Mouse (Mus musculus): ENCODE data around the gene Csf2rb.

DNA sequence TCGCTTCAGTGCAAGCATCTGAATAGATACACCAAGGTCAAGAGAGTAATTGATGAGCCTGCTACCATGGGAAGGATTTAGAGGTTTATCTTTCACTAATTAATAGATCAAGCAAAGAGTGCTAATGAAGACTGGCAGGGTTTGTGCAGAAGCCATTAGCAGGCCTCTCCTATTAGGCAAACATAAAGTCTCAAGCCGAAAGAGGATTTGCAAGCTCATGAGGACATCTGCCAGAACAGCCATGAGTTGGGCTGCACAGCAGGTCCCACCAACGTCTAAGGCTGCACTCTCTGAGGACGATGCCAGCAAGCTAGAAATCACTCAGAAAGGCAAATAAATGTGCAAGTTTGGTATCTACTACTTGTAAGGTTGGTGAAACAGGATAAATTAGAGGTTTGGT lies 55.2 kb downstream of the Csf2rb start:
- TF ChIP-seq CTCF (IDR thresholded peaks at IDR 0.05; ENCODE audit: borderline replicate concordance, insufficient read depth, low read depth, low read length) = no peak
- no peak for TF ChIP-seq POLR2A (IDR thresholded peaks at IDR 0.05; ENCODE audit: borderline replicate concordance, insufficient read depth, low read length)
